Mouse (Mus musculus) spleen, postnatal 14 days (tissue): ENCODE data around the gene Hmgb1.

Source experiments
- DNase-seq, 2 experiments: peaks; one replicate each; pipeline ENCODE4 v3.0.0; 2021 to 2022; ENCODE audit warnings: low spot score in 2 of 2

The Hmgb1 gene

GRCm38 (mm10) chr5:149021120-149021519, 163.2 kb downstream of the Hmgb1 start:
- DNase-seq, result no peak

- no peak for DNase-seq
Observed at GRCm38 (mm10) chr5:149020681-149021062, 163.6 kb downstream of the Hmgb1 start.

GRCm38 (mm10) chr5:149020059-149020680, 164.1 kb downstream of the Hmgb1 start:
- DNase-seq, result no peak

- DNase-seq, result no peak
Observed at GRCm38 (mm10) chr5:149017666-149018415, 166.4 kb downstream of the Hmgb1 start.

GRCm38 (mm10) chr5:149017181-149017580, 167.1 kb downstream of the Hmgb1 start:
- DNase-seq, result no peak

- no peak for DNase-seq
Observed at GRCm38 (mm10) chr5:149016261-149016660, 168.0 kb downstream of the Hmgb1 start.

- no peak for DNase-seq
Observed at GRCm38 (mm10) chr5:149015335-149016201, 168.7 kb downstream of the Hmgb1 start.

- DNase-seq, result no peak
Observed at GRCm38 (mm10) chr5:149014600-149015268, 169.6 kb downstream of the Hmgb1 start.

- DNase-seq, result no peak
Observed at GRCm38 (mm10) chr5:149013817-149014508, 170.3 kb downstream of the Hmgb1 start.

- no peak for DNase-seq
Observed at GRCm38 (mm10) chr5:149009111-149009510, 175.2 kb downstream of the Hmgb1 start.

- DNase-seq, result no peak
Observed at GRCm38 (mm10) chr5:149007295-149007646, 177.0 kb downstream of the Hmgb1 start.

GRCm38 (mm10) chr5:149006362-149007294, 177.7 kb downstream of the Hmgb1 start:
- peak; percentile 96 to 98 for DNase-seq

- no peak for DNase-seq
Observed at GRCm38 (mm10) chr5:149005701-149006361, 178.5 kb downstream of the Hmgb1 start.

- DNase-seq, result no peak
Observed at GRCm38 (mm10) chr5:149005083-149005482, 179.2 kb downstream of the Hmgb1 start.

GRCm38 (mm10) chr5:149003137-149003536, 181.2 kb downstream of the Hmgb1 start:
- DNase-seq, result no peak

GRCm38 (mm10) chr5:149002803-149003115, 181.5 kb downstream of the Hmgb1 start:
- no peak for DNase-seq

- DNase-seq, result no peak
Observed at GRCm38 (mm10) chr5:149002034-149002802, 182.1 kb downstream of the Hmgb1 start.

GRCm38 (mm10) chr5:148999802-149000201, 184.5 kb downstream of the Hmgb1 start:
- DNase-seq, result no peak

GRCm38 (mm10) chr5:148998512-148998911, 185.8 kb downstream of the Hmgb1 start:
- no peak for DNase-seq
